Mouse (Mus musculus) olfactory bulb, adult 2 months (tissue): ENCODE measurements around the gene Cadm1. TPM values are rescaled to one million over a fixed set of nuclear protein-coding genes. Genes with fewer than 3 reads are reported as not detected.

Experiments
- H3K27ac ChIP-seq: fragments of 200-500 bp; 2 replicates; pipeline ENCODE4 v1.5.1; 2012; ENCODE audit warnings: low read depth, low read length; ENCODE audit not compliant: insufficient read depth
- H3K4me1 ChIP-seq: fragments of 200-500 bp; 2 replicates; pipeline ENCODE4 v1.6.1; 2012; ENCODE audit warnings: low read length; ENCODE audit not compliant: control insufficient read depth, insufficient read depth
- H3K4me3 ChIP-seq: fragments of 200-500 bp; 2 replicates; pipeline ENCODE4 v1.5.1; 2012; ENCODE audit warnings: mild to moderate bottlenecking, low read depth, low read length, moderate library complexity; ENCODE audit not compliant: insufficient read depth
- CTCF ChIP-seq: fragments of 200-500 bp; IDR thresholded peaks from 2 replicates; pipeline ENCODE4 v1.5.1; 2012; ENCODE audit warnings: low read depth, mild to moderate bottlenecking, low read length, moderate library complexity; ENCODE audit not compliant: insufficient read depth
- POLR2A ChIP-seq: fragments of 200-500 bp; IDR thresholded peaks from 2 replicates; pipeline ENCODE4 v1.6.1; 2012; ENCODE audit warnings: mild to moderate bottlenecking, low read depth, low read length, moderate library complexity; ENCODE audit not compliant: insufficient read depth
- WGBS: fragments of 180-500 bp; shearing (Covaris S2); methylation state at CpG from one replicate; pipeline ENCODE4 v1.1.7; 2018; 5-methylcytosine and 5-hydroxymethylcytosine counted together
- polyA plus RNA-seq: library from polyadenylated mRNA; stranded (reverse); fragments of >200 nt; gene quantifications from 2 replicates; pipeline ENCODE4 v1.2.4, GENCODE M21; 2012; ENCODE audit warnings: low replicate concordance; ENCODE audit not compliant: missing spikeins, insufficient read depth, insufficient read length

Cadm1 gene
- polyA plus RNA-seq, 1 experiment, result not detected

GRCm38 (mm10) chr9:47749160-47749559, 219.2 kb downstream of the Cadm1 start:
- TF ChIP-seq POLR2A, result no peak
- TF ChIP-seq CTCF, result no peak
- no peak overlapping the region for H3K27ac ChIP-seq

GRCm38 (mm10) chr9:47752516-47752915, 222.5 kb downstream of the Cadm1 start:
- no peak overlapping the region for H3K4me3 ChIP-seq
- WGBS, result 57% methylated on average over 5 of the region's 5 CpGs
- TF ChIP-seq CTCF, result no peak
- no peak for TF ChIP-seq POLR2A
- no peak overlapping the region for H3K27ac ChIP-seq
- peaks cover 2% of the 10 kb centered on the region; the same call in 1 of the 2 replicates for H3K4me1 ChIP-seq

More at GRCm38 (mm10) chr9:47749160-47749559, 219.2 kb downstream of the Cadm1 start:
- Histone ChIP-seq H3K4me1 (no peaks in the 10 kb centered on the region), H3K4me3 (no peak overlapping the region)
- 80% methylated on average over 5 of the region's 5 CpGs for WGBS

GRCm38 (mm10) chr9:47753127-47753526, 223.2 kb downstream of the Cadm1 start:
- no peak for TF ChIP-seq POLR2A
- no peak for TF ChIP-seq CTCF
- WGBS, result 68% methylated on average over 7 of the region's 7 CpGs
- H3K27ac ChIP-seq, result no peak overlapping the region
- no peak overlapping the region for H3K4me3 ChIP-seq
- peaks cover 2% of the 10 kb centered on the region; the same call in 1 of the 2 replicates for H3K4me1 ChIP-seq

GRCm38 (mm10) chr9:47755119-47755518, 225.1 kb downstream of the Cadm1 start:
- no peak overlapping the region for H3K4me3 ChIP-seq
- TF ChIP-seq POLR2A, result no peak
- TF ChIP-seq CTCF, result no peak
- no peak overlapping the region for H3K27ac ChIP-seq
- WGBS, result 67% methylated on average over 12 of the region's 12 CpGs
- peaks cover 5% of the 10 kb centered on the region for H3K4me1 ChIP-seq

GRCm38 (mm10) chr9:47757798-47758197, 227.8 kb downstream of the Cadm1 start:
- TF ChIP-seq POLR2A (no peak), CTCF (no peak)
- 91% methylated on average over 2 of the region's 2 CpGs for WGBS
- no peak overlapping the region for H3K4me3 ChIP-seq
- H3K4me1 ChIP-seq, result peaks cover 5% of the 10 kb centered on the region
- H3K27ac ChIP-seq, result no peak overlapping the region

GRCm38 (mm10) chr9:47758320-47758719, 228.3 kb downstream of the Cadm1 start:
- TF ChIP-seq CTCF (no peak), POLR2A (no peak)
- 70% methylated on average over 3 of the region's 3 CpGs for WGBS
- no peak overlapping the region for H3K27ac ChIP-seq
- H3K4me3 ChIP-seq, result no peak overlapping the region
- H3K4me1 ChIP-seq, result peaks cover 5% of the 10 kb centered on the region

GRCm38 (mm10) chr9:47759807-47760206, 229.8 kb downstream of the Cadm1 start:
- no peak for TF ChIP-seq CTCF
- TF ChIP-seq POLR2A, result no peak
- WGBS, result 66% methylated on average over 7 of the region's 7 CpGs
- H3K4me3 ChIP-seq, result no peak overlapping the region
- H3K4me1 ChIP-seq, result peaks cover 3% of the 10 kb centered on the region
- no peak overlapping the region for H3K27ac ChIP-seq

- TF ChIP-seq POLR2A (no peak), CTCF (no peak)
- Histone ChIP-seq H3K4me3 (no peak overlapping the region), H3K4me1 (peaks cover 3% of the 10 kb centered on the region), H3K27ac (no peak overlapping the region)
- WGBS, result 80% methylated on average over 5 of the region's 5 CpGs
Observed at GRCm38 (mm10) chr9:47761601-47762000, 231.6 kb downstream of the Cadm1 start.

GRCm38 (mm10) chr9:47762913-47763312, 232.9 kb downstream of the Cadm1 start:
- peaks cover 3% of the 10 kb centered on the region for H3K4me1 ChIP-seq
- H3K27ac ChIP-seq, result no peak overlapping the region
- TF ChIP-seq CTCF, result no peak
- TF ChIP-seq POLR2A, result no peak
- H3K4me3 ChIP-seq, result no peak overlapping the region
- 92% methylated on average over 5 of the region's 5 CpGs for WGBS

GRCm38 (mm10) chr9:47764920-47765319, 234.9 kb downstream of the Cadm1 start:
- no peak overlapping the region for H3K4me3 ChIP-seq
- WGBS, result 78% methylated on average over 5 of the region's 5 CpGs
- TF ChIP-seq POLR2A, result no peak
- peaks cover under 1% of the 10 kb centered on the region; the same call in 1 of the 2 replicates for H3K4me1 ChIP-seq
- H3K27ac ChIP-seq, result no peak overlapping the region
